Mouse (Mus musculus) lung, postnatal 14 days (tissue): ENCODE data around the gene Slc16a3.

ENCODE experiments used
- DNase-seq: peaks from one replicate; pipeline ENCODE4 v3.0.0; 2021

Gene Slc16a3

GRCm38 (mm10) chr11:120948328-120948727, at the start of gene Slc16a3:
TSS of gene Slc16a3 (plus strand) at chr11:120948480.
- no peak for DNase-seq

GRCm38 (mm10) chr11:120900276-120901244, 47.7 kb upstream of the Slc16a3 start:
- DNase-seq: peak; percentile 24

- DNase-seq: no peak
Observed at GRCm38 (mm10) chr11:120901729-120902486, 46.4 kb upstream of the Slc16a3 start.

GRCm38 (mm10) chr11:120902487-120903142, 45.7 kb upstream of the Slc16a3 start:
- DNase-seq: peak; percentile 25

- DNase-seq: peak; percentile 3
Observed at GRCm38 (mm10) chr11:120903159-120903850, 45.0 kb upstream of the Slc16a3 start.

GRCm38 (mm10) chr11:120904561-120904960, 43.7 kb upstream of the Slc16a3 start:
- DNase-seq: no peak

GRCm38 (mm10) chr11:120905430-120905873, 42.8 kb upstream of the Slc16a3 start:
- peak; percentile 85 for DNase-seq

- no peak for DNase-seq
Observed at GRCm38 (mm10) chr11:120913796-120914195, 34.5 kb upstream of the Slc16a3 start.

GRCm38 (mm10) chr11:120916477-120916876, 31.8 kb upstream of the Slc16a3 start:
- no peak for DNase-seq

GRCm38 (mm10) chr11:120917756-120918155, 30.5 kb upstream of the Slc16a3 start:
- DNase-seq: no peak

GRCm38 (mm10) chr11:120922528-120922927, 25.8 kb upstream of the Slc16a3 start:
- no peak for DNase-seq

GRCm38 (mm10) chr11:120928468-120928867, 19.8 kb upstream of the Slc16a3 start:
- DNase-seq: no peak

- DNase-seq: no peak
Observed at GRCm38 (mm10) chr11:120931479-120931878, 16.8 kb upstream of the Slc16a3 start.

- DNase-seq: peak; percentile 87
Observed at GRCm38 (mm10) chr11:120932564-120933398, 15.5 kb upstream of the Slc16a3 start, which contains the start of gene Ccdc57. TSS of gene Ccdc57 (minus strand) at chr11:120932872.

- DNase-seq: no peak
Observed at GRCm38 (mm10) chr11:120937976-120938375, 10.3 kb upstream of the Slc16a3 start.

GRCm38 (mm10) chr11:120938795-120939194, 9.5 kb upstream of the Slc16a3 start:
- no peak for DNase-seq

GRCm38 (mm10) chr11:120939712-120940341, 8.5 kb upstream of the Slc16a3 start:
- DNase-seq: no peak

GRCm38 (mm10) chr11:120940959-120941358, 7.3 kb upstream of the Slc16a3 start:
- DNase-seq: no peak

GRCm38 (mm10) chr11:120945266-120945665, 3.0 kb upstream of the Slc16a3 start:
- DNase-seq: no peak

- DNase-seq: no peak
Observed at GRCm38 (mm10) chr11:120945926-120946325, 2.4 kb upstream of the Slc16a3 start.
